Mouse (Mus musculus) WW6 (cell line): ENCODE results near the gene Rdm1.

Experiments
- DNase-seq: peaks from one replicate; pipeline ENCODE4 v3.0.0-alpha.2; 2013; ENCODE audit warnings: low read depth, low spot score

Gene Rdm1

GRCm38 (mm10) chr11:101680634-101681325 is 53.8 kb downstream of the Rdm1 start:
- DNase-seq = no peak

- no peak for DNase-seq
These were observed 55.0 kb downstream of the Rdm1 start for GRCm38 (mm10) chr11:101681968-101682367.

DNA sequence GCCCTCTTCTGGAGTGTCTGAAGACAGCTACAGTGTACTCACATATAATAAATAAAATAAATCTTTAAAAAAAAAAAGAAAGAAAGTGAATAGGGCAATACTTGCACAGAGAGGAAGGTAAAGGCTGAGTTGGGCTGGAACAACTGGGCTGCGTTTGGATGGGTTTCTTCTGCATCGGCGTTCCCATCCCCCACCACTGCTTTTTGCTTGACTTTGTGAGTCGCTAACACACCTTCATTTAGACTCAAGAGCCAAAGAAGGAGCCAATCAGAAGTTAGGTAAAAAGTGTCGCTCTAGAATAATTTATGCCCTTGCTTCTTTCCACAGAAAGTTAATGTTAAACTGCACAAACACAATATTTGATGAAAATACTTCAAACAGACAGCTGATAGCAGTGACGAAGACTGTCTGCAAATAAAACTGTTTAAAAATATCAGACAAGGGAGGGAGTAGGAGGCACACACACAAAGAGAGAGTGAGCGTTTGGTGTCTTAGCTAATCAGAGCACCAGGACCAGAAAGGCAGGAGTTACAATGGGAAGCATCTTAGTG is 55.5 kb downstream of the Rdm1 start:
- no peak for DNase-seq
